Mouse (Mus musculus) macrophage (primary cell): ENCODE measurements around the gene Dnajc14. TPM values are rescaled to one million over a fixed set of nuclear protein-coding genes. Genes with fewer than 3 reads are reported as not detected.

Experiments used
- H3K27ac ChIP-seq: fragments of 350-480 bp; formaldehyde crosslinking; 2 replicates; pipeline ENCODE4 v1.9.0; 2021
- H3K36me3 ChIP-seq: fragments of 350-480 bp; formaldehyde crosslinking; 2 replicates; pipeline ENCODE4 v1.9.0; 2021; ENCODE audit errors: inconsistent target
- H3K4me3 ChIP-seq: fragments of 350-480 bp; formaldehyde crosslinking; 2 replicates; pipeline ENCODE4 v1.9.0; 2021; ENCODE audit errors: inconsistent target
- H3K79me2 ChIP-seq: fragments of 350-480 bp; formaldehyde crosslinking; 2 replicates; pipeline ENCODE4 v1.9.0; 2021; ENCODE audit errors: inconsistent target
- WGBS: methylation state at CpG from one replicate; pipeline ENCODE4 v1.1.7; 2026; ENCODE audit warnings: inconsistent platforms; ENCODE audit not compliant: missing documents; 5-methylcytosine and 5-hydroxymethylcytosine counted together
- polyA plus RNA-seq: library from polyadenylated mRNA; stranded (reverse); fragments of 250-400 nt; gene quantifications from 3 replicates; pipeline ENCODE4 v1.2.4, GENCODE M21; 2018; ENCODE audit warnings: inconsistent platforms

The Dnajc14 gene
- polyA plus RNA-seq, 1 experiment from 2014 or later, result 44.5 TPM

- Histone ChIP-seq H3K27ac (no peak overlapping the region), H3K36me3 (peaks cover 55% of the 10 kb centered on the region), H3K79me2 (no peaks in the 10 kb centered on the region), H3K4me3 (no peak overlapping the region)
- 91% methylated on average over 5 of the region's 5 CpGs for WGBS
Measured at GRCm38 (mm10) chr10:128843260-128843659, 39.4 kb downstream of the Dnajc14 start.

- Histone ChIP-seq H3K27ac (no peak overlapping the region), H3K36me3 (peaks cover 47% of the 10 kb centered on the region), H3K79me2 (no peaks in the 10 kb centered on the region), H3K4me3 (no peak overlapping the region)
- WGBS, result 93% methylated on average over 2 of the region's 2 CpGs
Measured at GRCm38 (mm10) chr10:128845516-128845915, 41.7 kb downstream of the Dnajc14 start.

GRCm38 (mm10) chr10:128846664-128847063 is 42.8 kb downstream of the Dnajc14 start:
- Histone ChIP-seq H3K27ac (no peak overlapping the region), H3K36me3 (peaks cover 48% of the 10 kb centered on the region), H3K4me3 (no peak overlapping the region), H3K79me2 (no peaks in the 10 kb centered on the region)
- 97% methylated on average over 4 of the region's 4 CpGs for whole genome bisulfite sequencing

- Histone ChIP-seq H3K4me3 (no peak overlapping the region), H3K79me2 (no peaks in the 10 kb centered on the region), H3K36me3 (peaks cover 40% of the 10 kb centered on the region), H3K27ac (no peak overlapping the region)
- WGBS, result 97% methylated on average over 2 of the region's 2 CpGs
Measured at GRCm38 (mm10) chr10:128848426-128848825, 44.6 kb downstream of the Dnajc14 start.

GRCm38 (mm10) chr10:128850339-128850738 is 46.5 kb downstream of the Dnajc14 start:
- H3K4me3 ChIP-seq, result no peak overlapping the region
- WGBS, result 69% methylated on average over 3 of the region's 3 CpGs
- no peak overlapping the region for H3K27ac ChIP-seq
- peaks cover 39% of the 10 kb centered on the region for H3K36me3 ChIP-seq
- H3K79me2 ChIP-seq, result no peaks in the 10 kb centered on the region

GRCm38 (mm10) chr10:128861176-128861575 is 57.3 kb downstream of the Dnajc14 start:
- peaks cover 34% of the 10 kb centered on the region for H3K36me3 ChIP-seq
- no peak overlapping the region for H3K27ac ChIP-seq
- no peak overlapping the region for H3K4me3 ChIP-seq
- H3K79me2 ChIP-seq, result no peaks in the 10 kb centered on the region

GRCm38 (mm10) chr10:128866042-128866441 is 62.2 kb downstream of the Dnajc14 start:
- Histone ChIP-seq H3K27ac (no peak overlapping the region), H3K79me2 (no peaks in the 10 kb centered on the region), H3K4me3 (no peak overlapping the region), H3K36me3 (0 out of 2 replicates have a peak, but pooled peaks cover 18% of the 10 kb centered on the region)
- 92% methylated on average over 3 of the region's 3 CpGs for WGBS

GRCm38 (mm10) chr10:128866518-128866917 is 62.7 kb downstream of the Dnajc14 start:
- Histone ChIP-seq H3K79me2 (no peaks in the 10 kb centered on the region), H3K27ac (no peak overlapping the region), H3K36me3 (0 out of 2 replicates have a peak, but pooled peaks cover 18% of the 10 kb centered on the region), H3K4me3 (no peak overlapping the region)
- 100% methylated on average over 1 of the region's 1 CpGs for WGBS

Other genes with a start within 250 kb of the Dnajc14 start
- 45.8 to 148 TPM (median 116 TPM) in 3 replicates for gene Pa2g4, start 238.1 kb upstream of the Dnajc14 start, polyA plus RNA-seq
- 1.2 to 1.7 TPM (median 1.4 TPM) in 3 replicates for gene Erbb3, start 214.4 kb upstream of the Dnajc14 start, polyA plus RNA-seq
- 865 to 1,089 TPM (median 951 TPM) in 3 replicates for gene Rps26, start 177.3 kb upstream of the Dnajc14 start, polyA plus RNA-seq
- gene Ikzf4, start 158.1 kb upstream of the Dnajc14 start, polyA plus RNA-seq, result not detected in 3 replicates
- gene Suox, start 130.0 kb upstream of the Dnajc14 start, polyA plus RNA-seq, result 2.9 to 4.7 TPM (median 4.4 TPM) in 3 replicates
- 97.5 to 143 TPM (median 120 TPM) in 3 replicates for gene Rab5b, start 107.8 kb upstream of the Dnajc14 start, polyA plus RNA-seq
- gene Pmel, start 99.9 kb upstream of the Dnajc14 start, polyA plus RNA-seq, result 0.29 to 0.67 TPM (median 0.53 TPM) in 3 replicates
- 13.4 to 29.6 TPM (median 22.8 TPM) in 3 replicates for gene Cdk2, start 99.0 kb upstream of the Dnajc14 start, polyA plus RNA-seq
- 3.4 to 9.7 TPM (median 7.0 TPM) in 3 replicates for gene Dgka, start 59.2 kb upstream of the Dnajc14 start, polyA plus RNA-seq
- gene Pym1, start 56.2 kb upstream of the Dnajc14 start, polyA plus RNA-seq, result 23.3 to 27.6 TPM (median 27.0 TPM) in 3 replicates
- 18.7 to 24.6 TPM (median 21.3 TPM) in 3 replicates for gene Mmp19, start 13.2 kb upstream of the Dnajc14 start, polyA plus RNA-seq
- gene Tmem198b, start 308 bp downstream of the Dnajc14 start, polyA plus RNA-seq, result 6.9 to 10.4 TPM (median 9.0 TPM) in 3 replicates
- 69.5 to 146 TPM (median 84.3 TPM) in 3 replicates for gene Sarnp, start 13.3 kb downstream of the Dnajc14 start, polyA plus RNA-seq
- gene Ormdl2, start 17.6 kb downstream of the Dnajc14 start, polyA plus RNA-seq, result 42.2 to 61.4 TPM (median 59.0 TPM) in 3 replicates
- gene Gdf11, start 87.7 kb downstream of the Dnajc14 start, polyA plus RNA-seq, result 0.03 TPM in 1 of 3 replicates, not detected in the others
- 1,227 to 1,611 TPM (median 1,544 TPM) in 3 replicates for gene Cd63, start 96.9 kb downstream of the Dnajc14 start, polyA plus RNA-seq
- gene Rdh5, start 118.8 kb downstream of the Dnajc14 start, polyA plus RNA-seq, result 0.53 to 1.3 TPM (median 0.92 TPM) in 3 replicates
- gene Bloc1s1, start 120.0 kb downstream of the Dnajc14 start, polyA plus RNA-seq, result 77.8 to 126 TPM (median 124 TPM) in 3 replicates
- gene Itga7, start 129.8 kb downstream of the Dnajc14 start, polyA plus RNA-seq, result not detected in 3 replicates
- not detected in 3 replicates for gene Mettl7b, start 156.9 kb downstream of the Dnajc14 start, polyA plus RNA-seq
- gene Olfr9, start 185.4 kb downstream of the Dnajc14 start, polyA plus RNA-seq, result not detected in 3 replicates
- gene Olfr763, start 206.7 kb downstream of the Dnajc14 start, polyA plus RNA-seq, result not detected in 3 replicates
- gene Olfr764-ps1, start 235.8 kb downstream of the Dnajc14 start, polyA plus RNA-seq, result not detected in 3 replicates
- gene Olfr765, start 245.9 kb downstream of the Dnajc14 start, polyA plus RNA-seq, result not detected in 3 replicates